Mouse (Mus musculus) gastrocnemius, postnatal 25 days (tissue): ENCODE data around the gene Arsk. TPM values are rescaled to one million over a fixed set of nuclear protein-coding genes. Genes with fewer than 3 reads are reported as not detected.

Experiments used
- DNase-seq: peaks from one replicate; pipeline ENCODE4 v3.0.0; 2022
- long read RNA-seq, 2 experiments: library from polyadenylated mRNA; stranded (forward); transcript quantifications; one replicate each; pipeline ENCODE4 v2.0.0; 2021
- total RNA-seq, 2 experiments: library from RNA; stranded (reverse); gene quantifications; 1 replicate in 1 of 2; 2 replicates in 1 of 2; pipeline ENCODE4 v1.2.3; 2021

Gene Arsk
- 1 to 10 TPM; 2.7 TPM for total RNA-seq
- long read RNA-seq, experiment 1, partial matches to known transcripts: 0 of 4 reads
- long read RNA-seq, experiment 1, other reads (novel, unspliced or antisense): 2 of 4 reads
- long read RNA-seq, experiment 2, partial matches to known transcripts: 0 of 3 reads
- long read RNA-seq, experiment 2, other reads (novel, unspliced or antisense): 0 of 3 reads

GRCm38 (mm10) chr13:76098493-76099303, at the start of gene Arsk, which contains the start of gene Ttc37:
TSS of gene Arsk (minus strand) at chr13:76098660.
TSS of gene Ttc37 (plus strand) at chr13:76098734.
- peak; percentile 93 for DNase-seq

GRCm38 (mm10) chr13:76141117-76141808, 42.8 kb upstream of the Arsk start:
- DNase-seq: no peak

DNA sequence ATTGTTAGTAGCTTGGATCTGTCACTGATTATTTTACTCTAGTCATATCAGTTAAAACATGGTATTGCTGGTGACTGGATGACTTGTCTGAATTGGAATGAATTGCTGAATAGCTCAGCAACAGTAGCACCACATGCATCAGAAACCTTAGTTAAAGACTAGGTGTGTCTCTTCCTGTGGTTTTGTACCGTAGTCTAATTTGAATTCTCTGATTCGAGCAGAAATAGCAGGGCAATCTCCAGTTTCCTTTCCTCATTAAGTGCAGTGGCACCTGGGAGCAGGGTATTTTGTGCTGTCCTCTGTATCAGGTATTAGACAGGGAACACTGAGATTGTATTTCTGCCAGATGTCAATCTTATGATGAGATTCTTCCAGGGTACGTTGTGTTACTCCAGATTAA, 40.4 kb upstream of the Arsk start:
- no peak for DNase-seq

DNA sequence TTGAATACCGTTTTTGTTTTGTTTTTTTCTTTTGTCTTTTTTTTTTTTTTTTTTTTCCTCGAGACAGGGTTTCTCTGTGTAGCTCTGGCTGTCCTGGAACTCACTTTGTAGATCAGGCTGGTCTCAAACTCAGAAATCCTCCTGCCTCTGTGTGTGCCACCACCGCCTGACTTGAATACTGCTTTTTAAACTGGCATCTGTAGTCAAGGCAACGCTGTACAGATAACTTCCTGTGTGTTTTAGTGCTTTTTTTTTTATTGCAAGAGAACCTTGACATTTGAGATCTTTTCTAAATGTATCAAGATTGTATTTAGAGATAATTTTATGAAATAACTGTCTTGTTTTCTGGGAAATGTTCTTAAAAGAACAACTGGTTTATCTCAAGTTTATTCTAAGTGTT, 34.0 kb upstream of the Arsk start:
- no peak for DNase-seq

GRCm38 (mm10) chr13:76128799-76129198, 30.3 kb upstream of the Arsk start:
- no peak for DNase-seq

DNA sequence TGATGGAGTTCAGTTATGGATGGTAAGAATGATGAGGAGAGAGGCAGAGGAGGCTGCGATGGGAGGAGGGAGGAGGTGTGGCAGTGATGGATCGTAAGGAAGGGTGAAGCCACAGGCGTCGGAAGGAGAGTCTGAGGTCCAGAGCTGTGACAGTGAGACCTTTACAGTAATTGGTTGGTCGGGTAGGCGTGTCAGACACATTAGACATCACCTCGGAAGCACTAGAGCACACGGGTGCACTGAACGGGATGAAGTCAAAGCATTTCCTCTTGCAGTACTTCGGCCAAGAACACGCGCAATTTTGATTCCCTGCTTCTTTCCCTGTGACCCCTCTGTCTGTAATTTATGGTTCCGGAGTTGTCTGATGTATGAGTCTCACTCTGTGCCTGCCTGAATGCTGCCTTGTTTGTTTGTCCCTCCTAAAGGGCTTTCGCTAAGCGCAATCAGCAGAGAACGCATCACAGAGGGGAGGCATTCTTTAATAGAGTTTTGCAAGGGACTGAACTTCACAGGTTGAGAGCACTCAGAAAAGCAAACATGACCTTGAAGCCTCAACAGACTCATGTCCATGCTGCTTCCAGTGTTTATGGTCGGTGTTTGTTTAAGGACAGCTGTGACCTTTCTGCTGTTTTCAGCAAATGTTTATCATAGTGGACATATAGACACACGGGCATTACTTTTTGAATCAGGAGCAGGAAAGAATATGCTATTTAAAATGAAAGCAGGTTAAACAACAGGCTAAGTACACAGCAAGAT, 10.8 kb upstream of the Arsk start:
- DNase-seq: no peak

GRCm38 (mm10) chr13:76101989-76102388, 3.5 kb upstream of the Arsk start:
- no peak for DNase-seq

DNA sequence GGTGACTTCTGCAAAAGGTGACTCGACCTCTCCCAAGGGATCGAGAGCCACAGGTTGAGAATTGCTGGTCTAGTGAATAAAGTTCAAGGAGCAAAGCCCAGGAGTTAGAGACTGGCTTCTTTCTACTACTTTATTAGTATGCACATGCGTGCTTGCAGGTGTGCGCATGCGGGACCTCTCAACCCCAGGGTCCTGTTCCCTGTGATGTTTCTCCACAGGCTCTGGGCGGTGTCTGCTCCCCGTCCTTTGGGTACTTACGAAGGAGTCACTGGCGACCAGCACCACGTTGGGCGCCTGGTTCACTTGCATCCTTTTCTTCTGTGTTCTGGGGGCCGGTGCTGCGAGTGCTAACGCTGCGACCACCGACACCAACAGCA, 356 bp downstream of the Arsk start:
- DNase-seq: no peak

DNA sequence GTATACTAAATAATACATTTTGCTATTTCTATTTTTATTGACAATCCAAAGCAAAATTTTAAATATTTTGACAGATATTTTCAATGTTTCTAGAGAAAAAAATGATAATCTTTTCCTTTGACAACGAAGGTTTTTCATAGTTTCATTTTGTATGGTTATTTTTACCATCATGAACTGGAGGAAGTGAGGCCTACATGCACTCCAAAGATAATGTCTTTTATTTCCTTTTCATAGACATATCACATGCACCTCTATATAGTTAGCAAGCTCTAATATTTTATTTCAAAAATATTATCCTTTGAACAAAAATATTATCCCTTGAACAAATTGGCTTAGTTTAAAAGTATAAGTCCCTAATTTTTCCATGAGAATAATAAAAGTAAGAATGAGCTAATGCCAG, 24.1 kb downstream of the Arsk start:
- DNase-seq: no peak

DNA sequence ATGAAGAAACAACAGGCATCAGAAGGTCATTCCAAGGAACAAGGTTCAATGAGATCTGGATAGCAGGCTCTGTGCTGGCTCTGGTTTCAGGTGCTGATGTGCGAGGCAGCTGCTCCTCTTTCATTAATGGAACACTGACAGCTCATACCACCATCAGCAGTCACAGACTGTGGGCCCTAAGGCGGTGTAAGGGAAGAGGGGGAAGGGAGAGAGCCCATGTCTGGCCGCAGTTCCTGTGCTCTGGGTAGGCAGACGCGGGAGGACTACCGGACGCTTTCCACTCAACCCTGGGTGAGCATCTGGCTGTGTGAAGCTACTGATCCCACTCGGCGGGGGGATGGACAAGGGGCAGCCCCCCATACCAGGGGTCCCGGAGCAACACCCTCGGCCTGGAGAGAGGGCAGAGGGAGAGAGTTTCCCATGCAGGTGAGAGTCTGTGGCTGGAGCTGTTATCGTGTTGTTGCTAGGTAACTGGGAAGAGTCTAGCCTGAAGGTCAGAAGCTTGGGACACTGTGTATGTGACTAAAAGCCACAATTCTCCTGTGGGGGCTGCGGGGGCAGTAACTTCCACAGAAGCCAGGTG, 34.0 kb downstream of the Arsk start:
- DNase-seq: no peak

DNA sequence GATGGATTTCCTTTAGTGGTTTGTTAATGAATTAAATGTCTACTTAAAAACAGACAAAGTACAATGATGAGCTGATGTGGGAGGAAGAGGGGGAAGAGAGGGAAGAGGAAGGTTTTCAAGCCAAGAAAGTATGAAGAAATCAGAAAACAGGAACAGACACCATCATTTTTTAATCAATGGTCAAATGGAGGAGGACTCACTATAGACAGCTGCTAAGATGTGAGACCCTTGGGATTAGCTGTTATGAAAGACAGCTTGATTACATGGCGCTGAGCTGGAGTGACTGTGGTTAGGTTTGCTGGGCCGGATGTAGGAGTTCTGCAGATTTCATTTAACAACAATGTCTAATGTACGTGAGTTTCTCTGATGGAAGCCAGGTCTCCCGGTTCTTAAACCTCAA, 34.9 kb downstream of the Arsk start:
- DNase-seq: no peak

GRCm38 (mm10) chr13:76062569-76062968, 35.9 kb downstream of the Arsk start:
- DNase-seq: no peak

DNA sequence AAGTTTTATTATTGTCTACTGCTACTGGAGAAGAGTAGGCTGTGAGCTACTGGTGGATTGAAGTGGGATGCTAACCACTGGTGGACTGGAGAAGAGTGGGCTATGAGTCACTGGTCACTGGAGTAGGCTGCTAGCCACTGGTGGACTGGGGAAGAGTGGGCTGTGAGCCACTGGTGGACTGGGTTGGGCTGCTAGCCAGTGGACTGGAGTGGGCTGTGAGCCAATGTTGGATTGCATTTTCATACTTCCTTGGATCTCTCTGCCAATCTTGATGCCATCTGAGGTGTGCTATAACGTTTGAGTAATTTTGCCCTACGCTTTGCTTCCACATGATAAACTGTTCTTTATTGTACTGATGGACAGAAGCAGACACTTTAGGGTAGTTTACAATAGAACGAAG, 36.3 kb downstream of the Arsk start:
- DNase-seq: no peak

GRCm38 (mm10) chr13:76059591-76059990, 38.9 kb downstream of the Arsk start:
- no peak for DNase-seq

DNA sequence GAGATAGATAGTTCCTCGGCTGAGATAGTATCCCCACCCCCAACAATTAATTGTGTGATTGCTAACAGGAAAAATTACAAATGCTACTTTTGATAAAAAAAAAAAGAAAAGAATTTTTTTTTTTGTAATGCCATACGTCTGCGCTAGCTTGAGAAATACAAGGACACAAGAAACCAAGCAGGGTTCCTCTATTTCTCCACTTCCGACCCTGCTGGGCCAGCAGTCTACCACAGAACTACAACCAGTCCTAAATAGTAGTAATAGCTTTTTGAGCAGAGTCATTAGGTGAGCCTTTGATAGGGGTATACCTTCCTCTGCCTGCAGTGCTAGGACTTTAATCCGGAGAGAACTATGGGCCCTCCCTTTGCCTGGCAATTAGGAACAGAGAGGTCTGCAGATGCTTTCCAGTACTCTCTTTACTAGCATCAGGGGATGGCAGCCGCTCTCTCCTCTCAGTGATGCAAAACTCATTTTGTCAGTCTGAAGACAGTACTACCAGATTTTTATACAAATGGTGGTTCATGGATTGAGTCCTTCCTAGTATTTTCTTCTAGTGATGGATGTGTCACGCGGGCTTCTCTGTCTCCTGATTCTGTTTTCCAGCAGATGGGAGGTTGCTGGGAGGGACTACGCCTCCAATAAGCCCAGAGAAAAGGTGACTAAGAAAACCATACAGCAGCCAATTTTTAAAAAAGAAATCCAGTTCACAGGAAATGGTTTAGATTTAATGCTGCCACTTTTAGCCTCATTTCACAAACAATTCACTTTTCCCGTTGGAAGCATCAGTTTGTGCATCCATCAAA, 41.0 kb downstream of the Arsk start:
- no peak for DNase-seq

DNA sequence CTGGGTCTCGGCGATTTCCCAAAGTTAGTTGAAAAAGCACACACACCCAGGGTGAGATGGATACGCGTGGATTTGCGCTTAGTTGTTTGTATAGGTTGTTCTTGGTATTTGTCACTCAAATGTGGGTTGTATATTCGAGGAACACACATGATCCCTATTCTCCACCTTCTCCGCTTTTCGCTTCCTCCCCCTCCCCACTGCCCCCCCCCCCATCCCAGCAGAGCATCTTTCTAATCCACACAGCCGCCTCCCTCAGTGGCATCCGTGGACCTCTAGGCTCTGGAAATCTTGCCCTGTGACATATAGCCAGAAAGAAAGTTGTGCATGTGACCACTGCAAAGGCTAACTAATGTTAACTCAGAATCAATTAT, 41.6 kb downstream of the Arsk start, which contains the start of gene Gpr150:
TSS of gene Gpr150 (minus strand) at position 101 of the 371 bp plus-strand sequence.
- no peak for DNase-seq

GRCm38 (mm10) chr13:76056261-76056724, 42.2 kb downstream of the Arsk start:
- peak; percentile 46 for DNase-seq

- DNase-seq: no peak
Measured at GRCm38 (mm10) chr13:76055391-76056232, 42.8 kb downstream of the Arsk start.

- DNase-seq: no peak
Measured at GRCm38 (mm10) chr13:76044971-76045370, 53.5 kb downstream of the Arsk start.

GRCm38 (mm10) chr13:76042455-76042854, 56.0 kb downstream of the Arsk start:
- DNase-seq: no peak
